Mouse (Mus musculus): ENCODE measurements around the gene Gm20765. TPM values are rescaled to one million over a fixed set of nuclear protein-coding genes. Genes with fewer than 3 reads are reported as not detected.
"Not testable (repeated sequence)": the region's sequence is repeated elsewhere in the genome, so short reads cannot be mapped to it uniquely, and the experiment has no call there.

Gm20765 gene
- not detected in 2 replicates for total RNA-seq (2014; rRNA removed)
- not detected in 2 replicates for polyA plus RNA-seq (2015; fragmentation: Nextera tagmentation; extraction: Ambion mirVana)

DNA sequence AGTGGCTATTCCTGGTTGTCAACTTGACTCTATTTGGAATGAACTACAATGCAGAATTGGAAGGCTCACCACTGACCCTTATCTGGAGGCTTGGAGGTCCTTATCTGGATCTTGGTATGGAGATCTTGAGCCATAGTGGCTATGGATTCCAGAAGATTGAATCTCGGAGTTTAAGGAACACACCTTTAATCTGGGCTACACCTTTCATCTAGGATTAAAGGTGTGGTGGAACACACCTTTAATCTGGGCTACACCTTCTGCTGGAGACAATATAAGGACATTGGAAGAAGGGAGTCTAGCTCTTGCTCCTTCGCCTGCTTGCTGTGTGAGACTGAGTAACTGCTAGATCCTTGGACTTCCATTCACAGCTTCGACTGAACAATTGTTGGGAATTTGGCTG lies at the start of gene Gm20765:
Gm20765 (plus strand) TSS at position 301 of the 400 bp plus-strand sequence.
- not testable (repeated sequence) for H3K4me2 ChIP-seq (ENCODE audit: low read depth, low read length); ATAC-seq
- no CpG with 5 or more reads among the region's 3 CpGs for WGBS

DNA sequence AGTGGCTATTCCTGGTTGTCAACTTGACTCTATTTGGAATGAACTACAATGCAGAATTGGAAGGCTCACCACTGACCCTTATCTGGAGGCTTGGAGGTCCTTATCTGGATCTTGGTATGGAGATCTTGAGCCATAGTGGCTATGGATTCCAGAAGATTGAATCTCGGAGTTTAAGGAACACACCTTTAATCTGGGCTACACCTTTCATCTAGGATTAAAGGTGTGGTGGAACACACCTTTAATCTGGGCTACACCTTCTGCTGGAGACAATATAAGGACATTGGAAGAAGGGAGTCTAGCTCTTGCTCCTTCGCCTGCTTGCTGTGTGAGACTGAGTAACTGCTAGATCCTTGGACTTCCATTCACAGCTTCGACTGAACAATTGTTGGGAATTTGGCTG lies 42.6 kb upstream of the Gm20765 start, which contains the start of gene Gm21293:
Gm21293 (plus strand) TSS at position 301 of the 400 bp plus-strand sequence.
- H3K4me3 ChIP-seq (ENCODE audit: low read length); H3K4me1 ChIP-seq (ENCODE audit: insufficient read depth, low read length); DNase-seq (ENCODE audit: low spot score); H3K4me2 ChIP-seq (ENCODE audit: low read depth, low read length); H3K36me3 ChIP-seq (ENCODE audit: insufficient read depth, low read length); ATAC-seq; H3K9ac ChIP-seq (replicated peaks; ENCODE audit: low read length); H3K9me3 ChIP-seq (ENCODE audit: low read length); H3K27me3 ChIP-seq (ENCODE audit: insufficient read depth, low read length); H3K27ac ChIP-seq: not testable (repeated sequence)
- WGBS = no CpG with 5 or more reads among the region's 3 CpGs

More for the DNA sequence above, at the start of gene Gm20765:
- H3K4me3 ChIP-seq (ENCODE audit: low read length); H3K9me3 ChIP-seq (ENCODE audit: low read length); H3K4me1 ChIP-seq (ENCODE audit: insufficient read depth, low read length); H3K27ac ChIP-seq; H3K9ac ChIP-seq (replicated peaks; ENCODE audit: low read length); DNase-seq (ENCODE audit: low spot score); H3K36me3 ChIP-seq (ENCODE audit: insufficient read depth, low read length); H3K27me3 ChIP-seq (ENCODE audit: insufficient read depth, low read length): not testable (repeated sequence)

DNA sequence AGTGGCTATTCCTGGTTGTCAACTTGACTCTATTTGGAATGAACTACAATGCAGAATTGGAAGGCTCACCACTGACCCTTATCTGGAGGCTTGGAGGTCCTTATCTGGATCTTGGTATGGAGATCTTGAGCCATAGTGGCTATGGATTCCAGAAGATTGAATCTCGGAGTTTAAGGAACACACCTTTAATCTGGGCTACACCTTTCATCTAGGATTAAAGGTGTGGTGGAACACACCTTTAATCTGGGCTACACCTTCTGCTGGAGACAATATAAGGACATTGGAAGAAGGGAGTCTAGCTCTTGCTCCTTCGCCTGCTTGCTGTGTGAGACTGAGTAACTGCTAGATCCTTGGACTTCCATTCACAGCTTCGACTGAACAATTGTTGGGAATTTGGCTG lies 34.1 kb upstream of the Gm20765 start, which contains the start of gene Gm6763:
Gm6763 (plus strand) TSS at position 301 of the 400 bp plus-strand sequence.
- not testable (repeated sequence) for H3K4me2 ChIP-seq (ENCODE audit: low read depth, low read length); DNase-seq (ENCODE audit: low spot score); H3K27ac ChIP-seq; H3K9ac ChIP-seq (replicated peaks; ENCODE audit: low read length); H3K4me3 ChIP-seq (ENCODE audit: low read length); H3K9me3 ChIP-seq (ENCODE audit: low read length); H3K36me3 ChIP-seq (ENCODE audit: insufficient read depth, low read length); H3K27me3 ChIP-seq (ENCODE audit: insufficient read depth, low read length); ATAC-seq; H3K4me1 ChIP-seq (ENCODE audit: insufficient read depth, low read length)
- WGBS = no CpG with 5 or more reads among the region's 3 CpGs

DNA sequence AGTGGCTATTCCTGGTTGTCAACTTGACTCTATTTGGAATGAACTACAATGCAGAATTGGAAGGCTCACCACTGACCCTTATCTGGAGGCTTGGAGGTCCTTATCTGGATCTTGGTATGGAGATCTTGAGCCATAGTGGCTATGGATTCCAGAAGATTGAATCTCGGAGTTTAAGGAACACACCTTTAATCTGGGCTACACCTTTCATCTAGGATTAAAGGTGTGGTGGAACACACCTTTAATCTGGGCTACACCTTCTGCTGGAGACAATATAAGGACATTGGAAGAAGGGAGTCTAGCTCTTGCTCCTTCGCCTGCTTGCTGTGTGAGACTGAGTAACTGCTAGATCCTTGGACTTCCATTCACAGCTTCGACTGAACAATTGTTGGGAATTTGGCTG lies 25.6 kb upstream of the Gm20765 start, which contains the start of gene Gm8764:
Gm8764 (plus strand) TSS at position 301 of the 400 bp plus-strand sequence.
- DNase-seq (ENCODE audit: low spot score); H3K9ac ChIP-seq (replicated peaks; ENCODE audit: low read length): not testable (repeated sequence)
- no CpG with 5 or more reads among the region's 3 CpGs for WGBS

DNA sequence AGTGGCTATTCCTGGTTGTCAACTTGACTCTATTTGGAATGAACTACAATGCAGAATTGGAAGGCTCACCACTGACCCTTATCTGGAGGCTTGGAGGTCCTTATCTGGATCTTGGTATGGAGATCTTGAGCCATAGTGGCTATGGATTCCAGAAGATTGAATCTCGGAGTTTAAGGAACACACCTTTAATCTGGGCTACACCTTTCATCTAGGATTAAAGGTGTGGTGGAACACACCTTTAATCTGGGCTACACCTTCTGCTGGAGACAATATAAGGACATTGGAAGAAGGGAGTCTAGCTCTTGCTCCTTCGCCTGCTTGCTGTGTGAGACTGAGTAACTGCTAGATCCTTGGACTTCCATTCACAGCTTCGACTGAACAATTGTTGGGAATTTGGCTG lies 17.1 kb upstream of the Gm20765 start, which contains the start of gene Gm21304:
Gm21304 (plus strand) TSS at position 301 of the 400 bp plus-strand sequence.
- H3K36me3 ChIP-seq (ENCODE audit: insufficient read depth, low read length); H3K4me1 ChIP-seq (ENCODE audit: insufficient read depth, low read length); ATAC-seq; DNase-seq (ENCODE audit: low spot score); H3K9ac ChIP-seq (replicated peaks; ENCODE audit: low read length); H3K27me3 ChIP-seq (ENCODE audit: insufficient read depth, low read length); H3K27ac ChIP-seq; H3K4me2 ChIP-seq (ENCODE audit: low read depth, low read length); H3K4me3 ChIP-seq (ENCODE audit: low read length); H3K9me3 ChIP-seq (ENCODE audit: low read length): not testable (repeated sequence)
- WGBS = no CpG with 5 or more reads among the region's 3 CpGs

More for the DNA sequence above, 25.6 kb upstream of the Gm20765 start, which contains the start of gene Gm8764:
- H3K27me3 ChIP-seq (ENCODE audit: insufficient read depth, low read length); H3K4me2 ChIP-seq (ENCODE audit: low read depth, low read length); H3K4me1 ChIP-seq (ENCODE audit: insufficient read depth, low read length); H3K27ac ChIP-seq; H3K36me3 ChIP-seq (ENCODE audit: insufficient read depth, low read length); ATAC-seq; H3K9me3 ChIP-seq (ENCODE audit: low read length); H3K4me3 ChIP-seq (ENCODE audit: low read length): not testable (repeated sequence)

DNA sequence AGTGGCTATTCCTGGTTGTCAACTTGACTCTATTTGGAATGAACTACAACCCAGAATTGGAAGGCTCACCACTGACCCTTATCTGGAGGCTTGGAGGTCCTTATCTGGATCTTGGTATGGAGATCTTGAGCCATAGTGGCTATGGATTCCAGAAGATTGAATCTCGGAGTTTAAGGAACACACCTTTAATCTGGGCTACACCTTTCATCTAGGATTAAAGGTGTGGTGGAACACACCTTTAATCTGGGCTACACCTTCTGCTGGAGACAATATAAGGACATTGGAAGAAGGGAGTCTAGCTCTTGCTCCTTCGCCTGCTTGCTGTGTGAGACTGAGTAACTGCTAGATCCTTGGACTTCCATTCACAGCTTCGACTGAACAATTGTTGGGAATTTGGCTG lies 8.6 kb upstream of the Gm20765 start, which contains the start of gene Gm21312:
Gm21312 (plus strand) TSS at position 301 of the 400 bp plus-strand sequence.
- H3K27ac ChIP-seq; DNase-seq (ENCODE audit: low spot score); H3K4me2 ChIP-seq (ENCODE audit: low read depth, low read length); H3K27me3 ChIP-seq (ENCODE audit: insufficient read depth, low read length); H3K4me3 ChIP-seq (ENCODE audit: low read length); H3K9me3 ChIP-seq (ENCODE audit: low read length); H3K36me3 ChIP-seq (ENCODE audit: insufficient read depth, low read length); ATAC-seq; H3K9ac ChIP-seq (replicated peaks; ENCODE audit: low read length); H3K4me1 ChIP-seq (ENCODE audit: insufficient read depth, low read length): not testable (repeated sequence)
- no CpG with 5 or more reads among the region's 3 CpGs for WGBS

DNA sequence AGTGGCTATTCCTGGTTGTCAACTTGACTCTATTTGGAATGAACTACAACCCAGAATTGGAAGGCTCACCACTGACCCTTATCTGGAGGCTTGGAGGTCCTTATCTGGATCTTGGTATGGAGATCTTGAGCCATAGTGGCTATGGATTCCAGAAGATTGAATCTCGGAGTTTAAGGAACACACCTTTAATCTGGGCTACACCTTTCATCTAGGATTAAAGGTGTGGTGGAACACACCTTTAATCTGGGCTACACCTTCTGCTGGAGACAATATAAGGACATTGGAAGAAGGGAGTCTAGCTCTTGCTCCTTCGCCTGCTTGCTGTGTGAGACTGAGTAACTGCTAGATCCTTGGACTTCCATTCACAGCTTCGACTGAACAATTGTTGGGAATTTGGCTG lies 8.4 kb downstream of the Gm20765 start, which contains the start of gene Gm4340:
Gm4340 (plus strand) TSS at position 301 of the 400 bp plus-strand sequence.
- H3K27ac ChIP-seq; ATAC-seq; H3K27me3 ChIP-seq (ENCODE audit: insufficient read depth, low read length); H3K9me3 ChIP-seq (ENCODE audit: low read length); H3K4me2 ChIP-seq (ENCODE audit: low read depth, low read length); H3K36me3 ChIP-seq (ENCODE audit: insufficient read depth, low read length); H3K4me1 ChIP-seq (ENCODE audit: insufficient read depth, low read length); H3K9ac ChIP-seq (replicated peaks; ENCODE audit: low read length); DNase-seq (ENCODE audit: low spot score); H3K4me3 ChIP-seq (ENCODE audit: low read length): not testable (repeated sequence)
- no CpG with 5 or more reads among the region's 3 CpGs for WGBS
